Mouse (Mus musculus) left cerebral cortex, postnatal 25 days (tissue): Measurements from ENCODE around the gene Dysf. TPM values are rescaled to one million over a fixed set of nuclear protein-coding genes. Genes with fewer than 3 reads are reported as not detected.

Experiments
- DNase-seq, 2 experiments: peaks; one replicate each; pipeline ENCODE4 v3.0.0; 2022; ENCODE audit warnings: low spot score in 2 of 2, mixed read lengths in 1 of 2
- intact Hi-C: fragments of 180-260 bp; cut with DNase I; formaldehyde crosslinking; loops from one replicate; pipeline ENCODE4 v1.15.1; 2025
- total RNA-seq, 2 experiments: library from RNA; stranded (reverse); gene quantifications; 2 replicates each; pipeline ENCODE4 v1.2.3; 2021

Dysf gene
- total RNA-seq, 2 experiments from 2014 or later, result 3.4 TPM

DNA sequence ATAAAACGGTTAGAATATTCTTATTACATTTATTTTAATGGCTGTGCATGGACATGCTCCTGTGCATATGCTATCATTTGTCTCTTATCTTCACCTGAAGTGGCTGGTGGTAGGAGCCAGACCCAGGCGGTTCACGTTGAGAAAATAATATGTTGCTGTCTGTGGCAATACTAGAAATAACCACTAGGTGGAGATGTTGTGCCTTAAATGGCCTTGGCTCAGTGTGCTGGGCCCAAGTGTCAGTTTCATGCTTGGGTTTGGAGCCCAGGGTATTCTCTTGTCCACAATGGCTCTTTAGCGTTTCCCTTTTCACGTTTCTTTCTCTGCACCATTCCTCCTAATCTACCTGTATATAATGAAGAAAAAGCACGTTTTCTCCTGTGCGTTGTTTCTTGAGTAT lies 87.5 kb downstream of the Dysf start:
- intact Hi-C loops, result loop anchor here (1.0 to 10.0 kb wide), 5 partner anchors 221 to 1035 kb away; no protein-coding TSS in a partner anchor
- peak; percentile 79 to 83 for DNase-seq

DNA sequence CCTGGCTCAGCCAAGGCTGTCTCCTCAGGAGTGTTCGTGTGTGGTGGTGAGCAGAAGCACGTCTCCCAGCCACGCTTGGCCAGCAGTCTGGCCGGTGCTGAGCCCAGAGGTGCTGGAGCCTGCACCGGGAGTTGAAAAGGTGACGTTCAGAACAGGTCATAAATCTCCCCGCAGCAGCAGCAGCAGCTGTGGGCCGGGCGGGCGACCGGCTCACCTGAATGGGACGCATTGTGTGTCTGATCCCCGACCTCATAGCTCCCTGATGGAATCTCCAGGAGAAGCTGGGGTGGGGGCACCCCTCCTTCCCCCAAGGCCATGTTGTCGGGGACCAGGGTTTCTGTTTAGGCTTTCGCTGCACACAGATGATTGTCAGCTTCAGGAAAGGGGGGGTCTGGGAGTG lies 93.6 kb downstream of the Dysf start:
- intact Hi-C loops, result no loop called here
- no peak for DNase-seq

DNA sequence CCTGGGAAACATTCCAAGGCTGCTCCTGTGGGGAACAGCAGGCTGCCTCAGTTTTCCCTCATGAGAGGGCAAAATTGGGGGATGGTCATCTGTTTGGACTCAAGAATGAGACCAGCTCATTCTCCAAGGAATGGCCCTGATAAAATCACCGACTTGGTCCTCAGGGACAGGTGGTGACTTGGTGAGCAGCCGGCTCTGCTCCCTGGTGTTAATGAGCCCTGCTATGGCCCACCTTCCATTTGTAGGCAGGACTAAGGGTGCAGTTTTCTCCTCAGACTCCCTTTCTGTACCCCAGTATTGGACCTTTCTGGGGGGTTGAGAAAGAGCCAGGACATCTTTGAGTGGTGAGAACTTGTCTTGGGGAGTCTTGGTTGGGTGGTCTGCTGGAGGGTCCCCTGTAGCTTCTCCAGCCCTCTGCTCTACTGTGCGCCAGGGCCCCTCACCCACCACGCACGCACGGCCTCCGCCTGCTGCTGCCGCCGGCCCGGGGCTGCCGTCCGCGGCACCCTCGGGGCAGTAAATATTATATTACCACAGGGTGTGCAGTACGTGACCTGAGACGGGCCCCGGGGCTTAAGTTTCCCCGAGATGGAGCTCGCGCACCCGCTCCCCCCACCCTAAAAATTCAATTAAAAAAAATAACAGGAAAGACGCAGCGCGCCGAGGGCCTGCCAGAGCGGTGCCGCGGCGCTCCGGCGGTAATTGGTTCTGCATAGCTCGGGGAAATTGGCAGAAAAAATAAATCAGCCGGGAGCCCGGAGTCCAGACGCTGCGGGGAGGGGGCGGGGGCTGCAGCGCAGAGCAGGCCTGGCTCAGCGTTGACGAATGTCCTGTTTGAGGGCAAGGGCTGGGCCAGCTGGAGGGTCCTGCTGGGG lies 97.0 kb downstream of the Dysf start:
- peak; percentile 27 to 54 for DNase-seq
- intact Hi-C loops, result no loop called here

DNA sequence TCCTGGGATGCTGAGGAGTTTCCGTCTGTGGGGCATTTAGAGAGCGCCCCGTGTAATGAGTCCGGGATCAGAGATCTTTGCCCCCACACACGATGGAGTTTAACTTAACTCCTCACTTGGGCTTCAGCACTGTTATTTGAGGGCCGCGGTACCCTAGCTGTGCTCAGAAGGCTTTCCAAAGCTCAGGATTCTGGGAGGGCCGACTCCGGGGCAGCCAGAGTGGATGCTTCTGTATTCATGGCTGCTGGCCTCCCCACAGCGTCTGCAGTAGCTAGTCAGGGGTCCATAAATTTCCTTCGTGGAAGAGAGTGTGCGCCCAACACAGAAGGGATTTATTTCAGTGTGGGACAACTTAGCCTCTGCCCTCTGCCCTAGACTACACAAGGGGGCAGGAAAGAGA lies 97.7 kb downstream of the Dysf start:
- no peak for DNase-seq
- intact Hi-C loops, result no loop called here

DNA sequence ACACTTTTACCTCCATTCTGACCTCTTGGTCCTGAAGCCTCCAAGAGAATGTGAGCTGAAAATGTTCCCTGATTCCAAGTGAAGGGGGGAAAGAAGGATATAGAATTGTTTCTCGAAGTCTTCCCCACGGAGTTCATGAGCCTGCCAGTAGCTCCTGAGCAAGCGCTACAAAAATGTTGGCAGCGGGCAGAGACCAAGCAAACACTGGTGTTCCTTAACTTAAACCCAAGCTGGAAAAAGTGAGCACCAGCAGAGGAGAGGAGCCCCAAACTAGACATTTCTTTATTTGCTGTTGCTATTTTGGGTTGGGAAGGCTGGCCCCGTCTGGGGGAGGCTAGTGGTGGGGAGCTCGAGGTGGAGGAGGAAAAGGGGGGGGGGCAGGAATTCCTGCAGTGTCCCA lies 102.0 kb downstream of the Dysf start:
- intact Hi-C loops, result no loop called here
- no peak for DNase-seq

DNA sequence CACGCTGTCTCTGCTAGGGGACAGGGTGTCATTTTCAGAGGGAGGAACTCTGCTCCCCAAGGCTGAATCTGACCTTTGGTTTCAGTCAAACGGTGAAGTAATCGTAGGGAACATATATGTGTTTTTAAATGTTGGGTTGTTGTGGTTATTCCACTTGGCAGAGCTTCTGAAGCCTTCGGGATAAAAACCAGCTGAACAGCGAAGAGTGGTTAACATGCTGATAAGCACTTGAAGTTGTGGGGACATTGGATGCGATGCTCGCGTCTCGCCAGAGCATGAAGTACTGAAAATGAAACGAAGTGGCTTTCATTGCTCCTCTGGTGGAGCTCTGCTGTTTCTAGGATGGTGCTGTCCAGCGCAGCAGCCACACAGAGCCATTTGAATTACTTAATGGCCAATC lies 102.7 kb downstream of the Dysf start:
- DNase-seq, result no peak
- intact Hi-C loops, result no loop called here

DNA sequence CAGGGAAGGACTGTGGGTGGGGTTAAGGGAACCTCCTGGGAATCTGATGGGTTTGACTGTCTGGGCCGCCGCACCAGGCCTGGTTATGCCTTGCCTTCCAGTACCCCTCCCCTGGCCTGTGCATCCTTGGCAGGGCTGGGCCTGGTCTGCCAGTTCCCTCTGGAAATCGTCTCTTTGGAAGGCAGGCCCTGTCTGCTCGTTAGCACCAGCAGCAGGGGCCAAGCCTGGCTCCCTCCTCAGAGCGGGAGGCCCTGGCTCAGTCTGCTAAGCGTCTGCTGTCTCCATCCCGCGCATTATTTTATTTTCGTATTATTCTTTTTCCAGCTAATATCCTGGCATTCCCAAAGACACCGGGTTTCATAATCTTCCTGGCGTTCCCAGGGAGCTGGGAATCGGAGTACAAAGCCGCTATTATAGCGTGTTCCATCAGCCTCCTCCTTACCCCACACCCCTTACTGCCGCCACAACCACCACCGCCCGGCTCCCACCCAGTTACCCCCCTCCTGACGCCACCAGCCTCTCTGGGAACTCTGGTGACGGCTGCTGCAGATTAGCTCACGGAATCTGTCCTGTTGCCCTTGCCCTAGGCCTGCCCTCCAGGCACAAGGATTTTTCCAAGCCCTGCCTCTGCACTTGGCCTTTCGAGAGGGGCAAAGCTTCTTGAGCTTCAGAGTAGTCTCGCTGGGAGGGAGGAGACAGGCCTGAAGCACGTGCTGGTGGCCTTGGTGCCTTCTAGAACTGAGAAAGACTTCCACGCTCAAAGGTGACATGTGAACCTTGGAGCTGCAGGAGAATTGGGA lies 111.5 kb downstream of the Dysf start:
- no peak for DNase-seq
- intact Hi-C loops, result no loop called here

DNA sequence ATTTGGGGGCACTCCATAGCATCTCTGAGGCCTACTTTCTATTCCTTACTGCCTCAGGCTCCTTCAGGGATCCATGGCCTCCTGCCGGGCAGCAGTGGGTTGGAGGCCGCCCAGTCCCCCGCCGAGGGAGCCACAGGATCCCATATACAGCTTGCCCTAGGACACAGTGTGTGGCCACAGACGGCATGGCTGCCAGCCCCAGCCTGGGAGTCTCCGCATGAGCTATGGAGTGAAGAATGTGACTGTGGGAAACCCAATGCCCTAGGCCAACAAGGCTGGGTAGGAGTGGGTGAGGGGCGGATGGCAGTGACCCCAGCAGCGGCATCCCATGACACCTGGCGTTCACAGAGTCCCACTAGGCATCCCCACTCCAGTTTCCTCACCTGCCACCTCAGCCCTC lies 116.2 kb downstream of the Dysf start:
- intact Hi-C loops, result no loop called here
- DNase-seq, result no peak

DNA sequence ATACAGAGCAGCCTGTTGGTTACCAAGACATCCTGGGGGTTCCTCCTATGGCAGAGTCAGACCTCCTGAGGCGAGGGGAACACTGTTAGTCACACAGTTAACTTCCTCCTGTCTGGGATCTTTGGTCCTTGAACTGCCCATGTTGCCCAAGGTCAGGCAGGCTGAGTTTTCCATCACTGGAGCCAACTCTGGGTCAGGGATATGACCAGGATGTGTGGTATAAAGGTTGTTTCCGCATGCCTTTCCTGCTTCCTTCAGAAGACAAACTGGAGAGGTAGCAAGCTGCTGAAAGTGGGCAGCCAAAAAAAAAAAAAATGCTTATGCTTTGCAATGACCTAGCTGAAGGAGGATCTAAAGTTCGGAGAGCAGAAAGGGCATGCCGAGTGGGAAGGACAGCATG lies 116.7 kb downstream of the Dysf start:
- DNase-seq, result no peak
- intact Hi-C loops, result no loop called here

DNA sequence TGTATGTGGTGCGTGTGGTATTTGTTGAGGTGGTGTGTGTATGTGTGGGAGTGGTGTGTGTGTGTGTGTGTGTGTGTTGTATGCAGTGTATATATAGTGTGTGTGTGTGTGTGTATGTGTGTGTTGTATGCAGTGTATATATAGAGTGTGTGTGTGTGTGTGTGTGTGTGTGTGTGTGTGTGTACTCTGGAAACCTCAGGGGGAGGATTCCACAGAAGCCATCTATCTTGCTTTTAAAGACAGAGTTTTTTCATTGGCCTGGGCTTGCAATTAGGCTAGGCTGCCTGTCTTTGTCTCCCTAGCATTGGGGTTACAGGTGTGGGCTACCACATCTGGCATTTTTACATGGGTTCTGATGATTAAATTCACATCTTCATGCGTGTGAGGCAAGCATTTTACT lies 119.8 kb downstream of the Dysf start:
- intact Hi-C loops, result no loop called here
- DNase-seq, result no peak

DNA sequence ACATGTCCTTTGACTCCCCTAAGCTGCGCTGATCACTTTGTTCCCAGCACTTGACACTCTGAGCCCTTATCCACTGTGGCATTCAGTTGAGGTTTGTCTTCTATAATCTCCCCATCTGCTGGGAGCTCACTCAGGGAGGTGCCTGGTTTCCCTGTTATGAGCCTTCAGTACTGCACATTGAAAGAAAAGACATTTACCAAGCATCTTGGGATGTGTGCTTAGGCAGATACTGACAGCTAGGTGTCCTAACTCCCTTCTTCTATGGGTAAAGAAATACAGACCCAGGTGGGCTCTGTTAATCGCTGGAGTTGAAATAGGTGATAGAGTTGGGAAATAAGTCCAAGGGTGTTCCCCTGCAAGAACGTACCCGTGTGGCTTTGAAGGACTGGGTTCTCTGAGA lies 122.5 kb downstream of the Dysf start:
- intact Hi-C loops, result no loop called here

DNA sequence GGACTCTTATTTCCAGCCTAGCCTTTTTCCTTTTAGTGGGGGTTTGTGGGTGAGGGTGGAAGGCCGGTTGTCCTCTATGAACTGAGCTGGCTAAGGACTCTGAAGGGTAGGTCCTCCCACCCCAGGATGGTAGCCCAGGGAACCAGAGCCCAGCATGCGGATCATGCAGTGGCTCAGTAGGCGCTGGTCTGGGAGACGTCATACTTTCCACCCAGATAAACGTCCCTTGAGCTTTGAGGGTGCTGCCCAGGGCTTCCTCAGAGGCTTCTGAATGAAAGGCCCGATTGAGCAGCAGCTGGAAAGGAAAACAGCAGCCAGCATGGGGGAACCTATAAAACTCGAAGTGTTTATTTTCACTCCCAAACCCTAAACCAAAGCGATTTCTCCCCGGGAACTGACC lies 123.1 kb downstream of the Dysf start:
- no peak for DNase-seq
- intact Hi-C loops, result no loop called here

More for the DNA sequence above, 122.5 kb downstream of the Dysf start:
- DNase-seq, result no peak

DNA sequence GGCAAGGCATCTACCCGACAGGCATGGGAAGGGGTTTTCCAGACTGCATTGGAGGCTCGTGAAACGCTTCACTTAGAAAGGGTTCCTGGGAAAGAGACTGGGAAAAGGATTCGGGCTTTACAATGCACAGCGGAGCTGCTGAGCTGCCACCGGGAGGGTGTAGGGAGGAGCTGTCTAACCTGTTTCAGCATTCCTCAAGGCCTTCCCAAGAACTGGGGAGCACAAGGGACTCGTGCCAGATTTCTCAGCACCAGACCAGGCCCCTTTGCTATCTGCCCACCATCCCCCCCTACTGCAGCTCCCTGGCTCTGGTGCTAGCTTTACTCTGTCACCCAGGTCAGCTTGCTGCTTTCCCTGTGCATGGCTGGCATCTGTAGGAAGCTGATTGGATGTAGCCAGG lies 124.7 kb downstream of the Dysf start:
- intact Hi-C loops, result no loop called here
- no peak for DNase-seq

DNA sequence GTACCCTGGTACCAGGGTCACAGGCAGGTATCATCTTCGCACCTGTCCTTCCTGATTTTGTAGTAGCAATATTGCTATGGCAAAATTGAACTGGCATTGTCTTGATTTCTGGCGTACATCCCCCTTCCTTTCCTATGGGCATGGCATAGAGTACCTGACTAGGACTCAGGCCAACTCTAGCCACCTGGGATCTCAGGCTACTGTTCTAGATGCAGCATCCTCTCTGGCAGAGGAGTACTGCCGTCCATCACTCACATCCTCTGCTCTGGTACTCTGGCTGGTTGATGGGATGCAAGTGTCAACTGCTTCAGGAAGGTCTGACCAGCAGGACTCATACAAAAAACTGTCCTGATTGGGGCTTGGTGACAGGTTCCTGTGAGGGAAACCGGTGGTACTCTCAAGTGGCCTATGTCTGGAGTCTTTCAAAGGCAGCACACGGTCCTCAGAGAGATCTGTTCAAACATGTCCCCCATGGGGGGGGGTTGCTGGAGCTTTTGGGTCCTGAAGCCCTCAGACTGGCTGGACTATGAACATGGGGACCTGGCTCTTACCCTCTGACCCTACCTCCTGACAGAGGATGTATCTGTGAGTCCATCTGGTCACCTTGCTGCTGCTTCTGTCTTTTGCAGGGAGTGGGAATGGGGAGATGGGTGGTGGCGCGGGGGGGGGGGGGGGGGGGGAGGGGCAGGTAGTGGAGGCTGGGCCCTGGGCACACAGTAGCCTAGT lies 125.8 kb downstream of the Dysf start:
- intact Hi-C loops, result no loop called here
- no peak for DNase-seq

DNA sequence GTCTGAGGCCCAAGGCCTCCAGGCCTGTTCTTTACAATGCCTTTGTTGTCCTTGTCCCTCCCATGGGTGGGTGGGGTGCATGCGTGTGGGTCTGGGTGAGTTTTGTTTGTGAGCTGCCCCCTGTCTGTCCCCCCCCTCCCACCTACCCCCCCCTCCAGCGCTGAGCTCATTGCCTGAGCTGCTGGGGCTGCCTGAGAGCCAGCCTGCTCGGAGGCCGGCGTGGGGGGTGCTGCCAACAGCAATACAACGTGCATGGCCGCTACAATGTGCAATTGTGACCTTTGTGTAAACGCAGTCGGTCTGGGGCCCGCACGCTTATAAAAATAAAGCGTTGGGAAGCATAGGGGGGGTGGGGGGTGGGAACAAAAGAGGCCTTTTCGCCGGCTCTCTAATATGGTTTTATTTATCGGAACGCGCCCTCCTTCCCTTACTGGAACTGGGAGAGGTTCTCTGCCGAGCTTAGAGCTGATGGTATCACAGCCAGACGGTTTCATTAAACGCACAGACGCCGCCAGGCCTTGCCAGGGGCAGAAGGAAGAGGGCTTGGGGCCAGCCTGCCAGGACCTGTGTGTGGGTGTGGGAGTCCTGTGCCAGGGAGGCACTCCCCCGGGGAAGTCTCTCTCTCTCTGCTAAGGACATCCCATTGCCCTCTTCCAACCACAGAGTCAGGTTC lies 126.5 kb downstream of the Dysf start:
- DNase-seq, result peak in 1 of 2 experiments; percentile 11
- intact Hi-C loops, result no loop called here

DNA sequence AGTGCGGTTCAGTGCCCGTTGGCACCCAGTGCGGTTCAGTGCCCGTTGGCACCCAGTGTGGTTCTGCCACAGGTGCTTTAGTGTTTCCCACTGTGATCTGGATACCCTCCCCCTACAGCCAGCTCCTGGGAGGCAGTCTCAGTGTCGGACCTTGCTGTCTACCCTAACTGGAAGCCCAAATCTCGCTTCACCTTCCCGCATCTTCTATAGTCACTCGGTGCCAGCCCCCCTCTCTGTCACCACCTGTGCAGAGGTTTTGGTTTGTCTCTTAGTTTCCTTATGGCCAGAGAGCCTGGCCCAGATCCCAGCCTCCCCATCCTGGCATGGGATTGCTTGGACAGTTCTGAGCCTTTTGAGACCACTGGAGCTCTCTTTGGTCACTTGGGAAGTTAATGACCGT lies 127.3 kb downstream of the Dysf start:
- intact Hi-C loops, result no loop called here
- DNase-seq, result no peak

DNA sequence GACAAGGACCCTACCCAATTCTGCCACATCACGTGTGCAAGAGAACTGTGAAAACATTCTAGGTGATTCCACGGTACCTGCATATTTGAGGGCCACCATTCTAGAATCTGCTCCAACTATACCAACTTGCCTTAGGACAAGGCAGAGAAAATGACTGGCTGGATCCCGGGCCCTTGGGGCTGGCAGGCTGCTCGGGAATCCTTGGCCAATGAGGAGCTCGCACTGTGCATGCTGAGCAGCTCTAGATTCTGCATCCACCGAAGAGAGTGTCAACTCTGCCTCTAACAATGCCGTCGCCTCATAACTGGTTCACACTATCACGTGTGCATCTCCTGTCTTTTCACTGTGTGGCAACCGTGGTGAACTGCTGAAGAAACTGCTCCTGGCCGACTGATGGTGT lies 128.0 kb downstream of the Dysf start:
- DNase-seq, result no peak
- intact Hi-C loops, result no loop called here

DNA sequence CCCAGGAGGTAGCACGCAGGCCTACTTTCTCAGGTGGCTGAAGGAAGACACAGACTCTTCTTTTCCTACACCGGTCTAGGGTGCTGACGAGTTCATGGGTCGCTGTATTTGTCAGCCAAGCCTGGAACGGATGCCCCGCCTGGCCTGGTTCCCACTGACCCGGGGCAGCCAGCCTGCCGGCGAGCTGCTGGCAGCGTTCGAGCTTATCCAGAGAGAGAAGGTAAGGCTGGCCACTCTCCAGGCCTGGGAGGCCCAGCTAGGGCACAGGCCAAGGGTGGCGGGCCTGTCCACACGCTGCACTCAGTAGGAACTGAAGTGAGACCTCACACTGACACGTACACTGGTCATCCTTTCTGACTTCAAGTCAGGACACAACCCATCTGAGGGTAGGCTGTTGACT lies 131.5 kb downstream of the Dysf start:
- intact Hi-C loops, result no loop called here
- no peak for DNase-seq

DNA sequence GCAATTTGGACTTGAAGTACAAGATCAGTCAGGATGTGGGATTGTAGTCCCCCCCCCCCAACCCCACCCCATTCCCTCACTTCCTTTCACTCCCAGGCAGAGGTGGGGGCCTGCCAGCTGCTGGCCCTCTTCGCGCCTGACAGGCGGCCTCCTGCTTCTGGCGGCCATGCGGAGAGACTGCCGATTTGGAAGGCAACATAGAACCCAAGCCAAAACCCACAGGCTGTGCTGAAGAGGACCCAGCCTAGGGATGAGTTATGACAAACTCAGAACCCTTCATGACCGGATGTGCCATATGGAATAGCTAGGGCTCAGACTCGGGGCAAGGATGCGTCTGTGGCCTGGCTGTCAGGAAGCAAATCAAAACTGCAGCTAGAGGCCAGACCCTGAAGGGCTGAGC lies 134.1 kb downstream of the Dysf start:
- intact Hi-C loops, result no loop called here
- no peak for DNase-seq

DNA sequence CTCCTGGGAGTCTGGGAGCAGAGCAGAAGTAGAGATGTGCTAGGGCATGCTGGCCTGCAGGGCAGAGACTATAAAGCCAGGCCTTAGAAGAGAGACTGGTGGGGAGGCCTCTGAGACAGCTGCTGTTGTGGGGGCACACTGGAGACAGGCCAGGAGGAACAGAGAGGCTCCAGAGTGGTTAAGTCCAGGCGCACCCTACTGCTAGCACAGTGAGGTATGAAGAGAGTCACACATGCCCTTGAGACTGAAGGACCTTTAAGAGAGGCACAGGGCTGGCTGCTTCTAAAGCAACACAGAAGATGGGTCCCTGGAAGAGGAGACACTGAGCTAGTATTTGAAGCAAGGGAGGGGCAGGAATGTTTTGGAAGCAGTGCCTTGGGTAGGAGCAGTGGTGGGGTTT lies 134.9 kb downstream of the Dysf start:
- intact Hi-C loops, result no loop called here
- DNase-seq, result no peak
